In genomic region chr11:22675754-22676153, GRCm38 (mm10) we compare ENCODE assay signal across 14 mouse cellular contexts.
"Had no signal": no experiment of that assay in that cellular context is flagged by ENCODE, and none has a peak within 500 bp of the region (broad histone marks: within the 10 kb centered on the region; RNA-seq: fewer than 3 reads in every experiment).

No protein-coding gene starts in this region.

- ATAC-seq: midbrain, embryonic 15.5 days had no signal

- H3K4me2 ChIP-seq: lung, embryonic 14.5 days; midbrain, embryonic 12.5 days; midbrain, embryonic 15.5 days; neural tube, embryonic 12.5 days; stomach, embryonic 15.5 days had no signal

- DNase-seq: lung, adult 18-20 months; lung, embryonic 14.5 days; lung, postnatal 10 days; lung, postnatal 4 days; right cerebral cortex, postnatal 14 days; thymus, adult 2 months; thymus, postnatal 25 days; thymus, postnatal 4 days had no signal

- H3K36me3 ChIP-seq: midbrain, embryonic 10.5 days; midbrain, embryonic 12.5 days; midbrain, embryonic 15.5 days; neural tube, embryonic 12.5 days; stomach, embryonic 15.5 days had no signal

- H3K27me3 ChIP-seq: midbrain, embryonic 12.5 days; midbrain, embryonic 15.5 days; neural tube, embryonic 12.5 days; stomach, embryonic 15.5 days had no signal

- H3K9ac ChIP-seq: lung, embryonic 14.5 days; midbrain, embryonic 12.5 days; midbrain, embryonic 15.5 days; neural tube, embryonic 12.5 days; stomach, embryonic 15.5 days had no signal

- H3K4me1 ChIP-seq: neural tube, embryonic 12.5 days; stomach, embryonic 15.5 days had no signal

- H3K4me3 ChIP-seq: midbrain, embryonic 10.5 days; midbrain, embryonic 12.5 days; midbrain, embryonic 15.5 days; neural tube, embryonic 12.5 days; stomach, embryonic 15.5 days had no signal

- H3K9me3 ChIP-seq: midbrain, embryonic 10.5 days; midbrain, embryonic 12.5 days; midbrain, embryonic 15.5 days; neural tube, embryonic 12.5 days; stomach, embryonic 15.5 days had no signal

- H3K27ac ChIP-seq: midbrain, embryonic 10.5 days; midbrain, embryonic 12.5 days; midbrain, embryonic 15.5 days; neural tube, embryonic 12.5 days; stomach, embryonic 15.5 days; stomach, postnatal 0 days had no signal
